Mouse (Mus musculus) Patski (cell line): ENCODE measurements around the gene Aldh9a1. TPM values are rescaled to one million over a fixed set of nuclear protein-coding genes. Genes with fewer than 3 reads are reported as not detected.
A peak's percentile ranks its signal among the peaks of the same experiment; 100 is the strongest.

Experiments used
- ATAC-seq: fragments of 100-300 bp; one replicate; pipeline ENCODE4 v1.8.0; 2021
- CTCF ChIA-PET: fragments of 350-600 bp; sonication (Branson Sonifier 250); formaldehyde crosslinking; loops from one replicate; lab custom pipeline; 2022; ENCODE audit warnings: inconsistent platforms; lab: Charles Lee
- POLR2A ChIA-PET: fragments of 350-600 bp; sonication (Branson Sonifier 250); formaldehyde crosslinking; loops from one replicate; lab custom pipeline; 2022; ENCODE audit warnings: antibody characterized with exemption, inconsistent platforms; lab: Charles Lee
- DNase-seq: peaks from one replicate; pipeline ENCODE4 v3.0.0-alpha.2; 2011; ENCODE audit warnings: low read depth, low spot score
- H3K27me3 ChIP-seq: fragments of 371-371 bp; one replicate; pipeline ENCODE4 v1.5.1; 2021
- CTCF ChIP-seq: fragments of 100-300 bp; IDR thresholded peaks from one replicate; pipeline ENCODE4 v1.5.1; 2021
- in situ Hi-C: fragments of 300-500 bp; cut with MboI; formaldehyde crosslinking; loops from 3 replicates; pipeline ENCODE4 v1.11.1; 2018; ENCODE audit warnings: low pct_unique_long_range_greater_than_20kb, mixed read lengths
- polyA plus RNA-seq: library from polyadenylated mRNA; unstranded; gene quantifications from one replicate; pipeline ENCODE4 v1.2.3, GENCODE M21; 2021

The Aldh9a1 gene
- polyA plus RNA-seq, 1 experiment from 2014 or later: 61.1 TPM

- peak; percentile 96 for ATAC-seq
- ChIA-PET POLR2A (interaction anchor here (1.6 kb wide), 1 partner anchor 19 kb away, joined by 5 read pairs; no protein-coding TSS in a partner anchor), CTCF (interaction anchor here (0.8 to 4.0 kb wide), 10 partner anchors 9 to 275 kb away, joined by 3 to 40 read pairs (median 5); partner anchors contain the start of gene Mgst3)
- H3K27me3 ChIP-seq: no peaks in the 10 kb centered on the region
- peak; percentile 99 for TF ChIP-seq CTCF
- peak; percentile 46 for DNase-seq
- in situ Hi-C loops: no loop called here
These were observed 20.1 kb downstream of the Aldh9a1 start for GRCm38 (mm10) chr1:167369905-167370304.

- in situ Hi-C loops: no loop called here
- ChIA-PET CTCF (interaction anchor here (1.3 to 1.9 kb wide), 3 partner anchors 15 to 21 kb away, joined by 3 to 8 read pairs (median 5); partner anchors contain the start of gene Mgst3), POLR2A (no interaction called here)
- DNase-seq: no peak
- no peaks in the 10 kb centered on the region for H3K27me3 ChIP-seq
- ATAC-seq: no peak
- TF ChIP-seq CTCF: no peak
These were observed 22.9 kb downstream of the Aldh9a1 start for GRCm38 (mm10) chr1:167372739-167373138.

GRCm38 (mm10) chr1:167374003-167374784 is 24.4 kb downstream of the Aldh9a1 start:
- in situ Hi-C loops: no loop called here
- H3K27me3 ChIP-seq: no peaks in the 10 kb centered on the region
- no peak for DNase-seq
- ATAC-seq: no peak
- CTCF ChIA-PET: interaction anchor here (1.0 to 1.9 kb wide), 3 partner anchors 8 to 20 kb away, joined by 3 to 8 read pairs (median 5); partner anchors contain the start of gene Mgst3
- POLR2A ChIA-PET: no interaction called here
- TF ChIP-seq CTCF: no peak

- no peak for ATAC-seq
- no peaks in the 10 kb centered on the region for H3K27me3 ChIP-seq
- in situ Hi-C loops: no loop called here
- no peak for DNase-seq
- CTCF ChIA-PET: interaction anchor here (1.9 kb wide), 1 partner anchor 19 kb away, joined by 8 read pairs; the partner anchor contains the start of gene Mgst3
- POLR2A ChIA-PET: no interaction called here
- no peak for TF ChIP-seq CTCF
These were observed 25.2 kb downstream of the Aldh9a1 start for GRCm38 (mm10) chr1:167374942-167375341.

GRCm38 (mm10) chr1:167378019-167378418 is 28.2 kb downstream of the Aldh9a1 start:
- POLR2A ChIA-PET: no interaction called here
- no peak for ATAC-seq
- in situ Hi-C loops: no loop called here
- no peak for DNase-seq
- TF ChIP-seq CTCF: no peak
- H3K27me3 ChIP-seq: no peaks in the 10 kb centered on the region
- CTCF ChIA-PET: interaction anchor here (0.9 kb wide), 1 partner anchor 17 kb away, joined by 4 read pairs; no protein-coding TSS in a partner anchor

- no peaks in the 10 kb centered on the region for H3K27me3 ChIP-seq
- CTCF ChIA-PET: interaction anchor here (1.3 to 1.4 kb wide), 2 partner anchors 15 to 42 kb away, joined by 3 to 4 read pairs; no protein-coding TSS in a partner anchor
- POLR2A ChIA-PET: no interaction called here
- no peak for ATAC-seq
- TF ChIP-seq CTCF: no peak
- in situ Hi-C loops: no loop called here
- no peak for DNase-seq
These were observed 30.0 kb downstream of the Aldh9a1 start for GRCm38 (mm10) chr1:167379751-167380150.

GRCm38 (mm10) chr1:167380223-167380622 is 30.4 kb downstream of the Aldh9a1 start:
- no peak for ATAC-seq
- TF ChIP-seq CTCF: no peak
- in situ Hi-C loops: no loop called here
- POLR2A ChIA-PET: no interaction called here
- no peak for DNase-seq
- CTCF ChIA-PET: interaction anchor here (1.4 kb wide), 1 partner anchor 14 kb away, joined by 4 read pairs; no protein-coding TSS in a partner anchor
- H3K27me3 ChIP-seq: no peaks in the 10 kb centered on the region

GRCm38 (mm10) chr1:167381050-167382015 is 31.5 kb downstream of the Aldh9a1 start:
- ChIA-PET CTCF (no interaction called here), POLR2A (no interaction called here)
- DNase-seq: no peak
- H3K27me3 ChIP-seq: no peaks in the 10 kb centered on the region
- no peak for ATAC-seq
- in situ Hi-C loops: no loop called here
- TF ChIP-seq CTCF: no peak

GRCm38 (mm10) chr1:167382316-167382715 is 32.5 kb downstream of the Aldh9a1 start:
- no peak for ATAC-seq
- no peak for DNase-seq
- POLR2A ChIA-PET: no interaction called here
- no peaks in the 10 kb centered on the region for H3K27me3 ChIP-seq
- TF ChIP-seq CTCF: no peak
- in situ Hi-C loops: no loop called here
- CTCF ChIA-PET: interaction anchor here (1.0 kb wide), 1 partner anchor 9 kb away, joined by 3 read pairs; no protein-coding TSS in a partner anchor

GRCm38 (mm10) chr1:167382763-167383162 is 33.0 kb downstream of the Aldh9a1 start:
- ATAC-seq: no peak
- CTCF ChIA-PET: interaction anchor here (1.0 kb wide), 1 partner anchor 9 kb away, joined by 3 read pairs; no protein-coding TSS in a partner anchor
- in situ Hi-C loops: no loop called here

More at GRCm38 (mm10) chr1:167382763-167383162, 33.0 kb downstream of the Aldh9a1 start:
- TF ChIP-seq CTCF: no peak
- POLR2A ChIA-PET: no interaction called here
- H3K27me3 ChIP-seq: no peaks in the 10 kb centered on the region
- no peak for DNase-seq
